Mouse (Mus musculus) liver, adult 2 months (tissue): ENCODE measurements at regions not wholly inside any gene's neighbourhood (a gene's known extent, or its start where the extent isn't known, plus 50 kb on each side); places are given as distances from the start of the nearest gene placed in this dataset.
A peak's percentile ranks its signal among the peaks of the same experiment; 100 is the strongest.

Experiments used
- DNase-seq: peaks from one replicate; pipeline ENCODE4 v3.0.0-alpha.2; 2011; ENCODE audit warnings: low read depth, low spot score; ENCODE audit errors: extremely low read depth
- H3K27ac ChIP-seq: fragments of 200-500 bp; replicated peaks from 2 replicates; pipeline ENCODE4 v1.5.1; 2012; ENCODE audit warnings: low read depth, mild to moderate bottlenecking, control low read depth, inconsistent platforms, low read length; ENCODE audit not compliant: insufficient read depth
- H3K27me3 ChIP-seq: fragments of 200-500 bp; 2 replicates; pipeline ENCODE4 v1.6.1; 2012; ENCODE audit warnings: mild to moderate bottlenecking, moderate library complexity, low read length, inconsistent platforms; ENCODE audit not compliant: control insufficient read depth, insufficient read depth
- H3K36me3 ChIP-seq: fragments of 200-500 bp; 2 replicates; pipeline ENCODE4 v1.6.1; 2012; ENCODE audit warnings: low read length, inconsistent platforms; ENCODE audit not compliant: control insufficient read depth, insufficient read depth
- H3K4me1 ChIP-seq: fragments of 200-500 bp; 2 replicates; pipeline ENCODE4 v1.6.1; 2011; ENCODE audit warnings: low read length; ENCODE audit not compliant: control insufficient read depth, insufficient read depth
- H3K4me3 ChIP-seq: fragments of 200-500 bp; 2 replicates; pipeline ENCODE4 v1.5.1; 2011; ENCODE audit warnings: low read depth, mild to moderate bottlenecking, control low read depth, low read length, moderate library complexity; ENCODE audit not compliant: insufficient read depth
- H3K79me2 ChIP-seq: fragments of 200-500 bp; 2 replicates; pipeline ENCODE4 v1.6.1; 2012; ENCODE audit warnings: inconsistent platforms, mild to moderate bottlenecking, low read length, moderate library complexity; ENCODE audit not compliant: control insufficient read depth, insufficient read depth
- H3K9ac ChIP-seq: fragments of 200-500 bp; 2 replicates; pipeline ENCODE4 v1.6.1; 2012; ENCODE audit warnings: low read depth, mild to moderate bottlenecking, control low read depth, inconsistent platforms, low read length
- CTCF ChIP-seq: fragments of 200-500 bp; IDR thresholded peaks from 2 replicates; pipeline ENCODE4 v1.5.1; 2011; ENCODE audit warnings: low read depth, low read length, control low read depth
- POLR2A ChIP-seq: fragments of 200-500 bp; IDR thresholded peaks from 2 replicates; pipeline ENCODE4 v1.6.1; 2011; ENCODE audit warnings: low read length, control low read depth; ENCODE audit not compliant: insufficient read depth; ENCODE audit errors: extremely low read depth
- WGBS: fragments of 180-500 bp; shearing (Covaris S2); methylation state at CpG from one replicate; pipeline ENCODE4 v1.1.7; 2018; 5-methylcytosine and 5-hydroxymethylcytosine counted together

DNA sequence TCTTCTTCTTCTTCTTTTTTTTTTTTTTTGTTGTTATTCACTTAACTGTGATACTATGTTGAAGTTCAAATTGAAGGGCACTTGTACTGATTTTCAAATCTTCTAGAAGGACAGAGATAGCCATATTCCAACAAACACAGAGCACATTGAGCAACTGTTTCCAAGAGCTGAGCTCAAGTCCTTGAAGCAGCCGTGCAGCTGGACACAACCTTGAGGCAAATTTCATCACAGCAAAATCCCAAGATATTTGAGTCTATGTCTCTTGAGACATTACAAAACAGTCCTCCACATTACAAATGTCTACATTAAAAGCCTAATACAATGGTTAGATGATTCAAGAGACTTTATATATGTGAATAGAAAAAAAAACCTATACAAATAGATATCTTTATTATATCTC, 141.9 kb downstream of the Gja1 start:
- no peaks in the 10 kb centered on the region for H3K27me3 ChIP-seq
- H3K9ac ChIP-seq: no peak overlapping the region
- H3K79me2 ChIP-seq: no peaks in the 10 kb centered on the region
- no peak overlapping the region for H3K27ac ChIP-seq
- 88% methylated on average over 1 of the region's 1 CpGs for WGBS
- DNase-seq: no peak
- no peak overlapping the region for H3K4me3 ChIP-seq
- TF ChIP-seq POLR2A: no peak
- TF ChIP-seq CTCF: no peak
- no peaks in the 10 kb centered on the region for H3K4me1 ChIP-seq
- H3K36me3 ChIP-seq: no peaks in the 10 kb centered on the region

DNA sequence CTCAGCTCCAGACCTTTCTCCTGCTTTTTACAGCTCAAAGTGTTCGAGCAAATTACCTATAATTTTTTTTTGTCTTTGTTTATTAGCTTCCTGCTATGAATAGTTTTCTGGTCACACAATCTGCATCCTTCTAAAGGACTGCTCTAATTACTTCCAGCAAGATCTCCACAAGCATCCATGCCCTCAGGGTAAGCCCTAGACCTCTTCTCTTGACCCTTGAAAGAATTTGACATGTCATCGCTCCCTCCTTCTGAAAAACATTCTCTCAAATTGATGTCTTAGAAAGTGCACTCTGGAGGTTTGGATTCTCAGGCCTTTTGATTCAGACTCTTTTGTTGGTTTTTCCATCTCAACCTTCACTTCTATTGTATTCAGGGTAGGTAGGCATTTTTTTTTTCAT, 148.7 kb downstream of the Gja1 start:
- TF ChIP-seq POLR2A (no peak), CTCF (no peak)
- Histone ChIP-seq H3K4me3 (no peak overlapping the region), H3K79me2 (no peaks in the 10 kb centered on the region), H3K9ac (no peak overlapping the region), H3K27ac (no peak overlapping the region), H3K27me3 (no peaks in the 10 kb centered on the region), H3K4me1 (no peaks in the 10 kb centered on the region), H3K36me3 (no peaks in the 10 kb centered on the region)
- DNase-seq: peak; percentile 8
- 80% methylated on average over 2 of the region's 2 CpGs for WGBS

DNA sequence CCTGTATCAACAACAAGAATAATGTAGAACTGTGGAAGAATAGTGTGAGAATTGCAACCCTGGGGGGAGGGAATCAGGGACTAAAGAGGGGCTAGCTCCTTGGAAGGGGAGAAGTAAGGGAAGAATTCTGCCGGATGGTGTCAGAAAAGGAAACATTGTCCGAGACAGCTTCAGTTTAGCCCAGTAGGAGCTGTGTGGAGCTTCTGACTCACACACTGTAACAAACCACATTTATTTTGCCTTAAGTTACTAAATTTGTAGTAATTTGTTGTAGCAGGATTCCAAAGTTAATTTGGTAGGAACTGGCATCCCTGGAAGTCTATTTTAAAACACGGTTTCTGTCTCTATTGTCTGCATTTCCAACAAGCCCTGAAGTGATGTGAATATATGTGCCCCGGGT, 160.0 kb downstream of the Gja1 start:
- H3K4me1 ChIP-seq: no peaks in the 10 kb centered on the region
- no peak overlapping the region for H3K4me3 ChIP-seq
- TF ChIP-seq POLR2A: no peak
- no peak for TF ChIP-seq CTCF
- H3K9ac ChIP-seq: no peak overlapping the region
- DNase-seq: no peak
- whole genome bisulfite sequencing: 82% methylated on average over 4 of the region's 4 CpGs
- H3K27ac ChIP-seq: no peak overlapping the region
- H3K79me2 ChIP-seq: no peaks in the 10 kb centered on the region
- no peaks in the 10 kb centered on the region for H3K27me3 ChIP-seq
- H3K36me3 ChIP-seq: no peaks in the 10 kb centered on the region

DNA sequence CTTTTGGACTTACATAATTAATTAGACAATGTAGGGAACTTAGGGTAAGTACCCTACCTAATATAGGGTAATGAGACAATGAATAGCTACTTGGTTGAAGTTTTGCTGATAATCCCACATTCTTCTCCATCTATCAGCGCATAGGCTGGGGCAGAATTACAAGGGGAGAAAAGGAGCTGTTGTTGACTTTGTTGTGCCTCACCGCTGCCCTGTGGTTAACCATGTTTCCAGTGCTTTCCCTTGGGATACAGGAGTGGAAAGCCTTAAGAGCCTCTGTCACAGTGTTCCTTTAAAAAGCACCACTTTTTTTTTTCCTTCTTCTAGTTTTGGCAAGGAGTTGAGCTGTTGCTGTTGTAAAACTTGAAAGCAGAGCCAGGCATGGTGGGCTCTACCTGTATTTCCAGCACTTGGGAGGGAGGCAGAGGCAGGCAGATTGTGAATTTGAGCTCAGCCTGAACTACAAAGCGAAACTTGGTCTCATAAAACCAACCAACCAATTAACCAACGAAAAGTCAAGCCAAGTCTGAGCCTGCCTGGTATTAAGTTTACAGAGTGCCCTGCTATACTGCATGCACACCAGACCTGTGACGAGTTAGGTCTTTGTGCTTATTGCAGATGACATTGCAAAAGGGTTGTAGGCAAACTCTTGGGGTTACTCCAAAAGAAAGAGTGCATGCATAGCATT, 162.8 kb downstream of the Gja1 start:
- Histone ChIP-seq H3K27me3 (no peaks in the 10 kb centered on the region), H3K36me3 (no peaks in the 10 kb centered on the region), H3K4me1 (no peaks in the 10 kb centered on the region), H3K4me3 (no peak overlapping the region), H3K27ac (no peak overlapping the region), H3K79me2 (no peaks in the 10 kb centered on the region), H3K9ac (no peak overlapping the region)
- no peak for TF ChIP-seq POLR2A
- TF ChIP-seq CTCF: no peak
- 74% methylated on average over 5 of the region's 5 CpGs for WGBS
- DNase-seq: no peak

DNA sequence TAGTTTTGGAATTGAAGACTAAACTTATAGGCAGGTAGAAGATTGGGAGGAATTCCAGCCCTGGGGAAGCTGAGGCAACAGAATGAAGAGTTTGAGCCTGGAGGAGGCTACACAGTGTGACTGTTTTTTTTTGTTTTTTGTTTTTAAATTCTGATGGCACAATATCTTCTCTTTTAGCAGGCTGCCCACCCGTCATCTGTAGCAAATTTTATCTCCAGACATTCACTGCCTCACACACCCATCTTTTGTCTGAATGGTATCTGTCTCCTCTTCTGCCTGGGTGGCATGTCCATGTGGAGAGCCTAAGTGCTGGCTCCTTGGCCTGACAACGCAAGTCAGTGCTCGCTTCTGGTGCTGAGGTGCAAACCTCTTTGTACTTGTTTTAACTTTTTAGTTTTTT, 165.0 kb downstream of the Gja1 start:
- no peak overlapping the region for H3K9ac ChIP-seq
- H3K4me3 ChIP-seq: no peak overlapping the region
- no peaks in the 10 kb centered on the region for H3K27me3 ChIP-seq
- 85% methylated on average over 3 of the region's 3 CpGs for WGBS
- no peaks in the 10 kb centered on the region for H3K36me3 ChIP-seq
- H3K27ac ChIP-seq: no peak overlapping the region
- no peaks in the 10 kb centered on the region for H3K4me1 ChIP-seq
- H3K79me2 ChIP-seq: no peaks in the 10 kb centered on the region
- TF ChIP-seq POLR2A: no peak
- no peak for TF ChIP-seq CTCF
- no peak for DNase-seq

DNA sequence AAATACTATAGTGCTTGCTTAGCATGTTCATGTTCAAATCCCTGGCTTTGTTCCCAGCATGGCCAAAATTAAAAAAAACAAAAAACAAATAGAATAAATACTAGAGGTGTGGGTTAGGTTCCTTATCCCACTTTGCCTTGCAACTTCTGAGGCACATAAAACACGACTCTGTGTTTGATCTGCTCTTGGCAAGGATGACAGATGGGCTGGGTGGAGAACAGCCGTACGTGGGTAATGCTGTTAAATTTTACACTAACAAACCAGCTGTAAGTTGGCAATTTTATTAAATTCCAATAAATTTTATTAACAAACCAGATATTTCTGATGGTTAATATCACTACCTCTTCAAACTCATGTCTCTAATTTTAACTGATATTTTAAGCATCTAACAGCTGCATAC, 168.9 kb downstream of the Gja1 start:
- no peaks in the 10 kb centered on the region for H3K79me2 ChIP-seq
- 80% methylated on average over 3 of the region's 3 CpGs for WGBS
- H3K27ac ChIP-seq: no peak overlapping the region
- no peak overlapping the region for H3K4me3 ChIP-seq
- H3K36me3 ChIP-seq: no peaks in the 10 kb centered on the region
- DNase-seq: no peak
- H3K9ac ChIP-seq: no peak overlapping the region
- H3K27me3 ChIP-seq: no peaks in the 10 kb centered on the region
- TF ChIP-seq POLR2A: no peak
- TF ChIP-seq CTCF: no peak
- no peaks in the 10 kb centered on the region for H3K4me1 ChIP-seq
